Mouse (Mus musculus): ENCODE measurements around the gene Syk. TPM values are rescaled to one million over a fixed set of nuclear protein-coding genes. Genes with fewer than 3 reads are reported as not detected.

Gene Syk
- polyA plus RNA-seq, 1 experiment, result 22.4 TPM

DNA sequence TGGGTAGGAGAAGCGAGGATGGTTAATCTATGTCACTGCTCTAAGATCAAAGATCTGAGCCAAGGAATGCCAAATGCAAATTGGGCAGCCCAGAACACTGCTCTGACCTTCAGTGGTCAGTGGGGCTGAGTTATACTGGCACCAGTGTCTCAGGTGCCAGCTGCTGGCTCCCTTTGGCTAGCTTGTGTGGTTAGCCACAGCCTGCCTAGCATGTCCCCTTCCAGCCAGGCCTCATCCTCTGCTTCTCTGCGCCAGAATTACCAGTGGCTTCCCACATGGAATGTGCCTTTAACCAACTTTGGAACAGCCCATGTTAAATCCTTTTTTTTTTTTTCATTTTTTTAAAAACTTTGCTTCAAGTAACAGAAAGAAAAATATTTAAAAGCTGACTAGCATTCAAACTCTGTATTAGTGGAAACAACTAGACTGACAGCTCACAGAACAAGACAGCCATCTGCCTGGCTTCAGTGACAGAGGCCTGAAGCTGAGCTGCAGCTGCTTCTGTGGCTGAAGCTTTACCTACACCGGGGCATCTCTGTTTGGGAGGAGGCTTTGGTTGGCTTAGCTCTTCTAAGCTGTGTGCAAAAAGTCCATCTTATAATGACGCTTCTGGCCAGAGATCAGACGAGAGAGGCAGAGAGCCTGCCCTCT lies 41.5 kb upstream of the Syk start:
- Histone ChIP-seq H3K4me1 (replicated peaks; ENCODE audit: control insufficient read depth, insufficient read depth, low read length) (peaks cover 32% of the 10 kb centered on the region), H3K36me3 (ENCODE audit: control insufficient read depth, insufficient read depth, low read length) (no peaks in the 10 kb centered on the region), H3K4me3 (ENCODE audit: control insufficient read depth, insufficient read depth, low read length) (no peak overlapping the region), H3K27ac (ENCODE audit: control insufficient read depth, insufficient read depth, low read length) (no peak overlapping the region), H3K27me3 (ENCODE audit: control insufficient read depth, insufficient read depth, low read length) (no peaks in the 10 kb centered on the region)
- 58% methylated on average over 5 of the region's 5 CpGs for WGBS
- no peak for DNase-seq
- TF ChIP-seq CTCF (IDR thresholded peaks at IDR 0.05; ENCODE audit: borderline replicate concordance, control insufficient read depth, extremely low read depth, insufficient read depth, low read length, poor library complexity) (no peak), POLR2A (IDR thresholded peaks at IDR 0.05; ENCODE audit: control insufficient read depth, extremely low read depth, insufficient read depth, low read length, poor library complexity) (no peak)

DNA sequence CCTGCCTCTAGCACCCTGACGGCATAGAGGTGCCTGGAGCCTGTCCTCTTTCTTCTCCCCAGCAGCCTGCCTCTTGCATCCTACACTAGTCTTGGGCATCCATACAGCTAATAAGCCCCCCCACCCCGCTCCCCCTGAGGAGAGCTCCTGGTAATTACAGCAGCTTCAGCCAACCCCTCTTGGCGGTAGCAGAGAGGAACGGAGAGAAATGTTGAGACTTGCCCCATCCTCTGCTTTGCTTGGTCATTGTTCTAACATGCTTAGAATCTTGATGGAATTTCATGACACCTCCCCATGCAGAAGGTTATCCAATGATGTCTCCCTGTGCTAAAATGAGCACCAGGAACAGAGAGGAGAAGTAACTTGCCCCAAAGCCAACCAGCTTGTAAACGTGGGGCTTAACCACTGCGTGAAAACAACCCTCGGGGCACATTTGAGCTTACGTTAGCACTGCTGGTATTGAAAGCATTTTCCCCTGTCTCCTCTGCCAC lies 40.9 kb upstream of the Syk start:
- DNase-seq, result no peak
- peaks cover 26% of the 10 kb centered on the region for H3K4me1 ChIP-seq (replicated peaks; ENCODE audit: control insufficient read depth, insufficient read depth, low read length)
- WGBS, result 63% methylated on average over 8 of the region's 8 CpGs
- H3K4me3 ChIP-seq (ENCODE audit: control insufficient read depth, insufficient read depth, low read length), result no peak overlapping the region
- no peaks in the 10 kb centered on the region for H3K27me3 ChIP-seq (ENCODE audit: control insufficient read depth, insufficient read depth, low read length)
- no peak overlapping the region for H3K27ac ChIP-seq (ENCODE audit: control insufficient read depth, insufficient read depth, low read length)
- H3K36me3 ChIP-seq (ENCODE audit: control insufficient read depth, insufficient read depth, low read length), result no peaks in the 10 kb centered on the region
- no peak for TF ChIP-seq POLR2A (IDR thresholded peaks at IDR 0.05; ENCODE audit: control insufficient read depth, extremely low read depth, insufficient read depth, low read length, poor library complexity)

DNA sequence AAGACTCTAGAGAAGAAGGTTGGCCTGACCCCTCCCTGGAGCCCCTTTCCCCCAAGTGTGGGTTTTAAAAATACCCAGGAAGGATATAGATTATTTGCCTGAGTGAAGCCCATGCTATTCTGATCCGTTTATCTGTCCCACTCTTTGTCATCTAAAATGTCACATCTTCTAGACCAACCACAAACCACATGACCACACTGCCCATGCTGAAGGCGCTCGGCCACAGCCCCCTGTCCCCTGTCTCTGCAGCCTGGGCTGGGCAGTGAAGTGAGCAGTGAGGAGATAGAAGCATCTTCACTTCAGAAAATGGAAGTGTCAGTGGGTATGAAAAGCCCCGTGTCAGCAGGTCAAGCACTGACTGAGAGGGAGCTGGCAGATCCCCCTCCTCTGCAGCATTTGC lies 40.3 kb upstream of the Syk start:
- Histone ChIP-seq H3K36me3 (ENCODE audit: control insufficient read depth, insufficient read depth, low read length) (no peaks in the 10 kb centered on the region), H3K4me1 (replicated peaks; ENCODE audit: control insufficient read depth, insufficient read depth, low read length) (peaks cover 24% of the 10 kb centered on the region), H3K4me3 (ENCODE audit: control insufficient read depth, insufficient read depth, low read length) (no peak overlapping the region), H3K27ac (ENCODE audit: control insufficient read depth, insufficient read depth, low read length) (no peak overlapping the region), H3K27me3 (ENCODE audit: control insufficient read depth, insufficient read depth, low read length) (no peaks in the 10 kb centered on the region)
- WGBS, result 62% methylated on average over 4 of the region's 4 CpGs
- TF ChIP-seq CTCF (IDR thresholded peaks at IDR 0.05; ENCODE audit: borderline replicate concordance, control insufficient read depth, extremely low read depth, insufficient read depth, low read length, poor library complexity) (no peak), POLR2A (IDR thresholded peaks at IDR 0.05; ENCODE audit: control insufficient read depth, extremely low read depth, insufficient read depth, low read length, poor library complexity) (no peak)
- DNase-seq, result no peak

DNA sequence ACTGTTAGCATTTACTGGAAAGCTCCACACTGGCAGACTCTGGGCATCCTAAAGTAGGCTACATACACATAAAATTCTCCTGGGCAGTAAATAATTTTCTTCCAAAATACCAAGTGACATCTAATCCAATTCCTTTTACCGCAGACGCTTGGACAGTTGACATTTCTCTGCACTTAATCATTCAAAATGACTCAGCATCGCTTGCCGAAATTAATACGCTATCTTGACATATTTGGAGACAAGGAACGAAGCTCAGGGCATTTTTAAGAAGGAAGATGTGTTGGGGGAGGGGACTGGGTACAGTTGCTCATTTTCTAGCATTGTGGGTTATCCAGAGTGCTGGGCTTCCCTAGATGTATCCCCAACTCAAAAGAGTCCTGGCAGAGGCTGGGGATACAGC lies 36.7 kb upstream of the Syk start:
- 83% methylated on average over 6 of the region's 6 CpGs for WGBS
- peaks cover 11% of the 10 kb centered on the region for H3K4me1 ChIP-seq (replicated peaks; ENCODE audit: control insufficient read depth, insufficient read depth, low read length)
- DNase-seq, result no peak
- H3K4me3 ChIP-seq (ENCODE audit: control insufficient read depth, insufficient read depth, low read length), result no peak overlapping the region
- no peak overlapping the region for H3K27ac ChIP-seq (ENCODE audit: control insufficient read depth, insufficient read depth, low read length)
- no peaks in the 10 kb centered on the region for H3K36me3 ChIP-seq (ENCODE audit: control insufficient read depth, insufficient read depth, low read length)
- no peaks in the 10 kb centered on the region for H3K27me3 ChIP-seq (ENCODE audit: control insufficient read depth, insufficient read depth, low read length)
- TF ChIP-seq POLR2A (IDR thresholded peaks at IDR 0.05; ENCODE audit: control insufficient read depth, extremely low read depth, insufficient read depth, low read length, poor library complexity) (no peak), CTCF (IDR thresholded peaks at IDR 0.05; ENCODE audit: borderline replicate concordance, control insufficient read depth, extremely low read depth, insufficient read depth, low read length, poor library complexity) (no peak)

DNA sequence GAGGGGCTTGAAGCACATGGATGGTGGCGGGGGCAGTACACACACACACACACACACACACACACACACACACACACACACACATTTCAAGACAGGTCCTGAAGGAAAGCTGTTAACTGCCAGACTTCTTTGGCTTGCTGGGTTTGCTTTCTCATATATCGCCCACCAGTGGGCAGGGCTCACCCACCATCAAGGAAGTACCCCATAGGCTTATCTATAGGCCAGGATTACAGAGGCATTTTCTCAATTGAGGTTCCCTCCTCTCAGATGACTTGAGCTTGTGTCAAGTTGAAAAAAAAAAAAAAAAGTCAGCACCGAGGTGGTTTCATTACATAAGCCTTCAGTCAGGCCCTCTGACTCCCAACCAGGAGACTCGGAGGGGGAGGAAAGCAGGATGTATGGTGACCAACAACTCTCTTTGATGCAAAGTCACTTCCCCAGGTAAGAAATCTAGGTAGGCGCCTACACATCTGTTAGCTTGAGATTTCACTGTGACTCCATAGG lies 32.2 kb upstream of the Syk start:
- no peak for DNase-seq
- WGBS, result 37% methylated on average over 5 of the region's 5 CpGs

DNA sequence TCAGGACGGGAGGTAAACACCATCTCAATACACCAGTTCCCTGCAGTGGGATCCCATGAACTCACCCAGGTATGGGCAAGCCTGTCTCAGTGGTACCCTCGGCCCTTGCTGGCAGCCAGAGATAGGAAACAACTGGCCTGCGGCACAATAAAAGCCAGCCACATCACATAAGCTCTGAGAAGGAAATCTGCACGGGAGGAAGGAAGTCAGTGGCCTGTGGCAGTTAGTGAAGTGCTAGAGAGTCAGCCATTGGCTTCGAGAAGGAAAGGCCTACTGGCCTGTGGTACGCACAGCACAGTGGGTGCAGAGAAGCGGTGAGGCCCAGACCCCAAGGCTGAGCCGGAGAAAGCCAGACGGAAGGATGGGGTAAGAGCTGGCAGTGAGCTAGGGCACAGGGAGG lies 31.7 kb upstream of the Syk start:
- peak; percentile 23 for DNase-seq
- Histone ChIP-seq H3K36me3 (ENCODE audit: control insufficient read depth, insufficient read depth, low read length) (no peaks in the 10 kb centered on the region), H3K4me1 (replicated peaks; ENCODE audit: control insufficient read depth, insufficient read depth, low read length) (peaks cover 12% of the 10 kb centered on the region), H3K4me3 (ENCODE audit: control insufficient read depth, insufficient read depth, low read length) (no peak overlapping the region), H3K27me3 (ENCODE audit: control insufficient read depth, insufficient read depth, low read length) (no peaks in the 10 kb centered on the region), H3K27ac (ENCODE audit: control insufficient read depth, insufficient read depth, low read length) (peak overlapping the region; percentile 9; the same call in 1 of the 2 replicates)
- 9% methylated on average over 9 of the region's 9 CpGs for WGBS
- no peak for TF ChIP-seq CTCF (IDR thresholded peaks at IDR 0.05; ENCODE audit: borderline replicate concordance, control insufficient read depth, extremely low read depth, insufficient read depth, low read length, poor library complexity)
- TF ChIP-seq POLR2A (IDR thresholded peaks at IDR 0.05; ENCODE audit: control insufficient read depth, extremely low read depth, insufficient read depth, low read length, poor library complexity), result no peak

More for the DNA sequence above, 32.2 kb upstream of the Syk start:
- Histone ChIP-seq H3K27ac (ENCODE audit: control insufficient read depth, insufficient read depth, low read length) (0 out of 2 replicates have a peak overlapping the region, but pooled peaks have one; percentile 9), H3K4me3 (ENCODE audit: control insufficient read depth, insufficient read depth, low read length) (no peak overlapping the region), H3K4me1 (replicated peaks; ENCODE audit: control insufficient read depth, insufficient read depth, low read length) (peaks cover 12% of the 10 kb centered on the region), H3K27me3 (ENCODE audit: control insufficient read depth, insufficient read depth, low read length) (no peaks in the 10 kb centered on the region), H3K36me3 (ENCODE audit: control insufficient read depth, insufficient read depth, low read length) (no peaks in the 10 kb centered on the region)
- TF ChIP-seq CTCF (IDR thresholded peaks at IDR 0.05; ENCODE audit: borderline replicate concordance, control insufficient read depth, extremely low read depth, insufficient read depth, low read length, poor library complexity), result no peak
- no peak for TF ChIP-seq POLR2A (IDR thresholded peaks at IDR 0.05; ENCODE audit: control insufficient read depth, extremely low read depth, insufficient read depth, low read length, poor library complexity)
